Mouse (Mus musculus) neural tube, embryonic 11.5 days (tissue): ENCODE data around the gene Pacsin2. TPM values are rescaled to one million over a fixed set of nuclear protein-coding genes. Genes with fewer than 3 reads are reported as not detected.
"Not testable (repeated sequence)": the region's sequence is repeated elsewhere in the genome, so short reads cannot be mapped to it uniquely, and the experiment has no call there.

Source experiments
- ATAC-seq: fragments of 200-750 bp; cut with Nextera tagmentation; 2 replicates; pipeline ENCODE4 v1.8.0; 2017; ENCODE audit warnings: moderate number of reproducible peaks, mild to moderate bottlenecking, moderate TSS enrichment, moderate library complexity; ENCODE audit not compliant: insufficient read depth, low FRiP score, low TSS enrichment
- DNase-seq: peaks from one replicate; pipeline ENCODE4 v3.0.0-alpha.2; 2015; ENCODE audit warnings: low spot score
- H3K27ac ChIP-seq: fragments of 300-500 bp; sonication (generic); 2 replicates; pipeline ENCODE4 v1.5.1; 2014; ENCODE audit warnings: low read depth, mild to moderate bottlenecking, low read length
- H3K27me3 ChIP-seq: fragments of 300-500 bp; sonication (generic); 2 replicates; pipeline ENCODE4 v1.6.1; 2014; ENCODE audit warnings: mild to moderate bottlenecking, low read length, mixed read lengths; ENCODE audit not compliant: control insufficient read depth, insufficient read depth
- H3K36me3 ChIP-seq: fragments of 300-500 bp; sonication (generic); 2 replicates; pipeline ENCODE4 v1.6.1; 2014; ENCODE audit warnings: mild to moderate bottlenecking, low read length, moderate library complexity, mixed read lengths; ENCODE audit not compliant: control insufficient read depth, insufficient read depth
- H3K4me1 ChIP-seq: fragments of 300-500 bp; sonication (generic); 2 replicates; pipeline ENCODE4 v1.6.1; 2014; ENCODE audit warnings: low read length, mixed read lengths; ENCODE audit not compliant: control insufficient read depth, insufficient read depth
- H3K4me2 ChIP-seq: fragments of 300-500 bp; sonication (generic); 2 replicates; pipeline ENCODE4 v1.6.1; 2014; ENCODE audit warnings: low read depth, mild to moderate bottlenecking, moderate library complexity
- H3K4me3 ChIP-seq: fragments of 300-500 bp; sonication (generic); 2 replicates; pipeline ENCODE4 v1.5.1; 2014; ENCODE audit warnings: low read depth, low read length
- H3K9ac ChIP-seq: fragments of 300-500 bp; sonication (generic); 2 replicates; pipeline ENCODE4 v1.6.1; 2014; ENCODE audit warnings: mild to moderate bottlenecking, low read length
- H3K9me3 ChIP-seq: fragments of 300-500 bp; sonication (generic); 2 replicates; pipeline ENCODE4 v1.6.1; 2016; ENCODE audit warnings: low read length; ENCODE audit not compliant: control insufficient read depth
- WGBS: fragments of 180-500 bp; shearing (Covaris S2); extraction: QIAGEN DNeasy Blood & Tissue Kit; methylation state at CpG from one replicate; pipeline ENCODE4 v1.1.7; 2014; 5-methylcytosine and 5-hydroxymethylcytosine counted together
- polyA plus RNA-seq: library from polyadenylated mRNA; unstranded; fragments of >200 nt; fragmentation: Nextera tagmentation; extraction: Ambion mirVana; gene quantifications from 2 replicates; pipeline ENCODE4 v1.2.1, GENCODE M21; 2014

The Pacsin2 gene
- 43.1 and 46.2 TPM in 2 replicates for polyA plus RNA-seq

GRCm38 (mm10) chr15:83464083-83464904 is at the start of gene Pacsin2:
Gene Pacsin2, minus strand, starts transcription at chr15:83464606.
- peaks cover 4% of the 10 kb centered on the region; the same call in 1 of the 2 replicates for H3K4me1 ChIP-seq
- no peaks in the 10 kb centered on the region for H3K9me3 ChIP-seq
- peak; percentile 97 for DNase-seq
- H3K4me2 ChIP-seq: peak within 1 kb of the TSS; percentile 77
- H3K27me3 ChIP-seq: no peaks in the 10 kb centered on the region
- peak within 1 kb of the TSS; percentile 61 for H3K9ac ChIP-seq
- no peak within 1 kb of the TSS for H3K27ac ChIP-seq
- peak; percentile 98 for ATAC-seq
- peak within 1 kb of the TSS; percentile 51 for H3K4me3 ChIP-seq
- H3K36me3 ChIP-seq: no peaks in the 10 kb centered on the region
- under 1% methylated on average over 74 of the region's 88 CpGs for WGBS

- WGBS: 78% methylated on average over 13 of the region's 13 CpGs
These were observed 48.3 kb upstream of the Pacsin2 start for GRCm38 (mm10) chr15:83512489-83513281.

GRCm38 (mm10) chr15:83510805-83511405 is 46.5 kb upstream of the Pacsin2 start, which contains the start of gene Ttll1:
Gene Ttll1, minus strand, starts transcription at chr15:83510893.
- WGBS: 13% methylated on average over 41 of the region's 41 CpGs
- no peaks in the 10 kb centered on the region for H3K27me3 ChIP-seq
- no peaks in the 10 kb centered on the region for H3K36me3 ChIP-seq
- H3K4me1 ChIP-seq: no peaks in the 10 kb centered on the region
- no peaks in the 10 kb centered on the region for H3K9me3 ChIP-seq
- peak; percentile 92 for ATAC-seq
- peak; percentile 97 for DNase-seq
- H3K27ac ChIP-seq: peak within 1 kb of the TSS; percentile 76; the same call in 1 of the 2 replicates
- H3K9ac ChIP-seq: peak within 1 kb of the TSS; percentile 63
- peak within 1 kb of the TSS; percentile 54 for H3K4me3 ChIP-seq
- H3K4me2 ChIP-seq: peak within 1 kb of the TSS; percentile 82

More at GRCm38 (mm10) chr15:83512489-83513281, 48.3 kb upstream of the Pacsin2 start:
- no peak overlapping the region for H3K9ac ChIP-seq
- no peaks in the 10 kb centered on the region for H3K4me1 ChIP-seq
- no peak overlapping the region for H3K4me2 ChIP-seq
- H3K27me3 ChIP-seq: no peaks in the 10 kb centered on the region
- H3K9me3 ChIP-seq: no peaks in the 10 kb centered on the region
- H3K4me3 ChIP-seq: no peak overlapping the region
- ATAC-seq (no peak), DNase-seq (no peak)
- H3K36me3 ChIP-seq: no peaks in the 10 kb centered on the region
- no peak overlapping the region for H3K27ac ChIP-seq

- Histone ChIP-seq H3K9ac (peak overlapping the region; percentile 63), H3K9me3 (no peaks in the 10 kb centered on the region), H3K4me3 (peak overlapping the region; percentile 54), H3K27me3 (no peaks in the 10 kb centered on the region), H3K36me3 (no peaks in the 10 kb centered on the region), H3K27ac (peak overlapping the region; percentile 76; the same call in 1 of the 2 replicates), H3K4me1 (no peaks in the 10 kb centered on the region), H3K4me2 (peak overlapping the region; percentile 82)
- 25% methylated on average over 17 of the region's 17 CpGs for WGBS
- DNase-seq: no peak
- peak; percentile 79 for ATAC-seq
These were observed 45.8 kb upstream of the Pacsin2 start for GRCm38 (mm10) chr15:83509950-83510804.

GRCm38 (mm10) chr15:83501483-83501882 is 37.1 kb upstream of the Pacsin2 start:
- not testable (repeated sequence) for DNase-seq

GRCm38 (mm10) chr15:83500352-83500751 is 35.9 kb upstream of the Pacsin2 start:
- DNase-seq: no peak
- no peak overlapping the region for H3K4me3 ChIP-seq
- no peaks in the 10 kb centered on the region for H3K27me3 ChIP-seq
- peaks cover 6% of the 10 kb centered on the region for H3K36me3 ChIP-seq
- H3K9ac ChIP-seq: no peak overlapping the region
- no peak overlapping the region for H3K4me2 ChIP-seq
- WGBS: 56% methylated on average over 3 of the region's 3 CpGs
- ATAC-seq: no peak
- no peaks in the 10 kb centered on the region for H3K4me1 ChIP-seq
- no peaks in the 10 kb centered on the region for H3K9me3 ChIP-seq
- H3K27ac ChIP-seq: no peak overlapping the region

More at GRCm38 (mm10) chr15:83501483-83501882, 37.1 kb upstream of the Pacsin2 start:
- H3K4me3 ChIP-seq, H3K4me2 ChIP-seq, H3K9ac ChIP-seq, ATAC-seq, H3K36me3 ChIP-seq, H3K27ac ChIP-seq, H3K4me1 ChIP-seq, H3K27me3 ChIP-seq, H3K9me3 ChIP-seq: not testable (repeated sequence)
- WGBS: 86% methylated on average over 6 of the region's 6 CpGs

GRCm38 (mm10) chr15:83499211-83499755 is 34.9 kb upstream of the Pacsin2 start:
- Histone ChIP-seq H3K36me3 (peaks cover 6% of the 10 kb centered on the region), H3K4me3 (no peak overlapping the region), H3K4me1 (no peaks in the 10 kb centered on the region), H3K27ac (no peak overlapping the region), H3K4me2 (no peak overlapping the region), H3K27me3 (no peaks in the 10 kb centered on the region), H3K9me3 (no peaks in the 10 kb centered on the region), H3K9ac (no peak overlapping the region)
- ATAC-seq (no peak), DNase-seq (no peak)
- WGBS: 93% methylated on average over 10 of the region's 10 CpGs
